Mouse (Mus musculus) gastrocnemius, postnatal 4 days (tissue): ENCODE results near the gene Vps37c. TPM values are rescaled to one million over a fixed set of nuclear protein-coding genes. Genes with fewer than 3 reads are reported as not detected.

Source experiments
- DNase-seq, 2 experiments: peaks; one replicate each; pipeline ENCODE4 v3.0.0; 2021 to 2022; ENCODE audit warnings: low spot score in 2 of 2, mixed read lengths in 2 of 2
- total RNA-seq, 2 experiments: library from RNA; stranded (reverse); gene quantifications; 2 replicates each; pipeline ENCODE4 v1.2.3; 2021

Gene Vps37c
- total RNA-seq, 2 experiments from 2014 or later: 24.8 to 25.0 TPM

- no peak for DNase-seq
These were observed 23.7 kb downstream of the Vps37c start for GRCm38 (mm10) chr19:10712194-10712593.

- DNase-seq: no peak
These were observed 24.1 kb downstream of the Vps37c start for GRCm38 (mm10) chr19:10712646-10713045.

- no peak for DNase-seq
These were observed 25.0 kb downstream of the Vps37c start for GRCm38 (mm10) chr19:10713551-10713950.

GRCm38 (mm10) chr19:10714168-10714567 lies 25.6 kb downstream of the Vps37c start:
- no peak for DNase-seq

GRCm38 (mm10) chr19:10714682-10715475 lies 26.3 kb downstream of the Vps37c start:
- peak; percentile 55 to 60 for DNase-seq

GRCm38 (mm10) chr19:10715476-10715875 lies 26.9 kb downstream of the Vps37c start:
- no peak for DNase-seq

- peak in 1 of 2 experiments; percentile 51 for DNase-seq
These were observed 29.8 kb downstream of the Vps37c start for GRCm38 (mm10) chr19:10718251-10718775.

GRCm38 (mm10) chr19:10719751-10720150 lies 31.2 kb downstream of the Vps37c start:
- no peak for DNase-seq

- DNase-seq: no peak
These were observed 32.0 kb downstream of the Vps37c start for GRCm38 (mm10) chr19:10720524-10720923.

GRCm38 (mm10) chr19:10721064-10721463 lies 32.5 kb downstream of the Vps37c start:
- no peak for DNase-seq

- no peak for DNase-seq
These were observed 34.5 kb downstream of the Vps37c start for GRCm38 (mm10) chr19:10723084-10723483.

- no peak for DNase-seq
These were observed 35.1 kb downstream of the Vps37c start for GRCm38 (mm10) chr19:10723649-10724048.

GRCm38 (mm10) chr19:10724629-10725363 lies 36.3 kb downstream of the Vps37c start:
- no peak for DNase-seq

GRCm38 (mm10) chr19:10729889-10730288 lies 41.4 kb downstream of the Vps37c start:
- no peak for DNase-seq

GRCm38 (mm10) chr19:10730469-10730868 lies 41.9 kb downstream of the Vps37c start:
- no peak for DNase-seq

- DNase-seq: no peak
These were observed 43.4 kb downstream of the Vps37c start for GRCm38 (mm10) chr19:10731975-10732374.

GRCm38 (mm10) chr19:10732741-10733140 lies 44.2 kb downstream of the Vps37c start:
- no peak for DNase-seq

GRCm38 (mm10) chr19:10733501-10734127 lies 45.1 kb downstream of the Vps37c start:
- DNase-seq: no peak

- no peak for DNase-seq
These were observed 46.0 kb downstream of the Vps37c start for GRCm38 (mm10) chr19:10734554-10734953.

- no peak for DNase-seq
These were observed 46.5 kb downstream of the Vps37c start for GRCm38 (mm10) chr19:10735061-10735460.

GRCm38 (mm10) chr19:10735861-10736260 lies 47.3 kb downstream of the Vps37c start:
- DNase-seq: no peak

- DNase-seq: no peak
These were observed 49.5 kb downstream of the Vps37c start for GRCm38 (mm10) chr19:10738038-10738437.
